Mouse (Mus musculus): ENCODE results near the gene Mymx. TPM values are rescaled to one million over a fixed set of nuclear protein-coding genes. Genes with fewer than 3 reads are reported as not detected.

The Mymx gene
- polyA plus RNA-seq (2015; fragmentation: Nextera tagmentation; extraction: Ambion mirVana), result 0.40 and 1.3 TPM in 2 replicates

GRCm38 (mm10) chr17:45601877-45602304, at the start of gene Mymx:
TSS of gene Mymx (minus strand) at chr17:45602102.
- no peak within 1 kb of the TSS for H3K4me3 ChIP-seq (replicated peaks)
- peaks cover 25% of the 10 kb centered on the region for H3K4me1 ChIP-seq
- no peaks in the 10 kb centered on the region for H3K9me3 ChIP-seq
- H3K9ac ChIP-seq, result no peak within 1 kb of the TSS
- no peak for ATAC-seq (ENCODE audit: insufficient read depth, low FRiP score, low read depth)
- no peaks in the 10 kb centered on the region for H3K36me3 ChIP-seq
- H3K27me3 ChIP-seq (replicated peaks), result no peaks in the 10 kb centered on the region
- H3K27ac ChIP-seq, result no peak within 1 kb of the TSS
- H3K4me2 ChIP-seq, result 0 out of 2 replicates have a peak within 1 kb of the TSS, but pooled peaks have one; percentile 17
- 52% methylated on average over 6 of the region's 6 CpGs for WGBS

- no peak overlapping the region for H3K4me3 ChIP-seq (replicated peaks)
- 91% methylated on average over 4 of the region's 4 CpGs for WGBS
- no peak overlapping the region for H3K4me2 ChIP-seq
- no peak for ATAC-seq (ENCODE audit: insufficient read depth, low FRiP score, low read depth)
- no peaks in the 10 kb centered on the region for H3K27me3 ChIP-seq (replicated peaks)
- H3K36me3 ChIP-seq, result no peaks in the 10 kb centered on the region
- no peaks in the 10 kb centered on the region; the same call in 1 of the 2 replicates for H3K4me1 ChIP-seq
- no peak overlapping the region for H3K27ac ChIP-seq
- H3K9ac ChIP-seq, result no peak overlapping the region
- H3K9me3 ChIP-seq, result no peaks in the 10 kb centered on the region
These were observed 42.3 kb upstream of the Mymx start for GRCm38 (mm10) chr17:45644185-45644584.

- H3K27ac ChIP-seq, result no peak overlapping the region
- ATAC-seq (ENCODE audit: insufficient read depth, low FRiP score, low read depth), result no peak
These were observed 40.8 kb upstream of the Mymx start for GRCm38 (mm10) chr17:45642701-45643100.

GRCm38 (mm10) chr17:45641981-45642380, 40.1 kb upstream of the Mymx start:
- Histone ChIP-seq H3K4me1 (no peaks in the 10 kb centered on the region; the same call in 1 of the 2 replicates), H3K9ac (no peak overlapping the region), H3K9me3 (no peaks in the 10 kb centered on the region), H3K4me2 (no peak overlapping the region), H3K4me3 (replicated peaks) (no peak overlapping the region), H3K27me3 (replicated peaks) (no peaks in the 10 kb centered on the region), H3K27ac (no peak overlapping the region), H3K36me3 (no peaks in the 10 kb centered on the region)
- ATAC-seq (ENCODE audit: insufficient read depth, low FRiP score, low read depth), result no peak
- WGBS, result 83% methylated on average over 8 of the region's 8 CpGs

More at GRCm38 (mm10) chr17:45642701-45643100, 40.8 kb upstream of the Mymx start:
- no peak overlapping the region for H3K4me2 ChIP-seq
- 24% methylated on average over 12 of the region's 12 CpGs for WGBS
- H3K36me3 ChIP-seq, result no peaks in the 10 kb centered on the region
- no peak overlapping the region for H3K9ac ChIP-seq
- H3K4me1 ChIP-seq, result no peaks in the 10 kb centered on the region; the same call in 1 of the 2 replicates
- no peak overlapping the region for H3K4me3 ChIP-seq (replicated peaks)
- H3K27me3 ChIP-seq (replicated peaks), result no peaks in the 10 kb centered on the region
- no peaks in the 10 kb centered on the region for H3K9me3 ChIP-seq

- H3K4me3 ChIP-seq (replicated peaks), result no peak overlapping the region
- ATAC-seq (ENCODE audit: insufficient read depth, low FRiP score, low read depth), result no peak
- no peak overlapping the region for H3K4me2 ChIP-seq
- no peaks in the 10 kb centered on the region for H3K9me3 ChIP-seq
- H3K36me3 ChIP-seq, result no peaks in the 10 kb centered on the region
- no peak overlapping the region for H3K27ac ChIP-seq
- H3K4me1 ChIP-seq, result no peaks in the 10 kb centered on the region; the same call in 1 of the 2 replicates
- H3K27me3 ChIP-seq (replicated peaks), result no peaks in the 10 kb centered on the region
- H3K9ac ChIP-seq, result no peak overlapping the region
- WGBS, result 78% methylated on average over 16 of the region's 16 CpGs
These were observed 36.8 kb upstream of the Mymx start for GRCm38 (mm10) chr17:45638596-45639295.

- ATAC-seq (ENCODE audit: insufficient read depth, low FRiP score, low read depth), result no peak
- WGBS, result 77% methylated on average over 5 of the region's 5 CpGs
These were observed 32.1 kb upstream of the Mymx start for GRCm38 (mm10) chr17:45634033-45634432.

GRCm38 (mm10) chr17:45631940-45632339, 30.0 kb upstream of the Mymx start:
- Histone ChIP-seq H3K4me2 (no peak overlapping the region), H3K36me3 (no peaks in the 10 kb centered on the region), H3K4me3 (replicated peaks) (no peak overlapping the region), H3K9me3 (no peaks in the 10 kb centered on the region), H3K9ac (no peak overlapping the region), H3K27ac (no peak overlapping the region), H3K27me3 (replicated peaks) (no peaks in the 10 kb centered on the region), H3K4me1 (peaks cover 13% of the 10 kb centered on the region)
- 69% methylated on average over 6 of the region's 6 CpGs for WGBS
- ATAC-seq (ENCODE audit: insufficient read depth, low FRiP score, low read depth), result no peak

More at GRCm38 (mm10) chr17:45634033-45634432, 32.1 kb upstream of the Mymx start:
- Histone ChIP-seq H3K9me3 (no peaks in the 10 kb centered on the region), H3K4me3 (replicated peaks) (no peak overlapping the region), H3K27me3 (replicated peaks) (no peaks in the 10 kb centered on the region), H3K36me3 (no peaks in the 10 kb centered on the region), H3K4me1 (peaks cover 13% of the 10 kb centered on the region), H3K27ac (no peak overlapping the region), H3K9ac (no peak overlapping the region), H3K4me2 (no peak overlapping the region)

- Histone ChIP-seq H3K4me1 (peaks cover 19% of the 10 kb centered on the region), H3K9ac (no peak overlapping the region), H3K4me3 (replicated peaks) (no peak overlapping the region), H3K27ac (no peak overlapping the region), H3K27me3 (replicated peaks) (no peaks in the 10 kb centered on the region), H3K4me2 (peak overlapping the region; percentile 65; the same call in 1 of the 2 replicates), H3K36me3 (no peaks in the 10 kb centered on the region), H3K9me3 (no peaks in the 10 kb centered on the region)
- ATAC-seq (ENCODE audit: insufficient read depth, low FRiP score, low read depth), result no peak
- WGBS, result 55% methylated on average over 3 of the region's 3 CpGs
These were observed 29.1 kb upstream of the Mymx start for GRCm38 (mm10) chr17:45630992-45631391.

- Histone ChIP-seq H3K9me3 (no peaks in the 10 kb centered on the region), H3K4me3 (replicated peaks) (peak overlapping the region; percentile 39), H3K36me3 (no peaks in the 10 kb centered on the region), H3K4me2 (peak overlapping the region; percentile 65), H3K27me3 (replicated peaks) (no peaks in the 10 kb centered on the region), H3K9ac (no peak overlapping the region; the same call in 1 of the 2 replicates), H3K4me1 (peaks cover 19% of the 10 kb centered on the region), H3K27ac (peak overlapping the region; percentile 60)
- 3% methylated on average over 34 of the region's 34 CpGs for WGBS
- ATAC-seq (ENCODE audit: insufficient read depth, low FRiP score, low read depth), result peak; percentile 64
These were observed 28.2 kb upstream of the Mymx start for GRCm38 (mm10) chr17:45629861-45630694.

GRCm38 (mm10) chr17:45628885-45629855, 27.3 kb upstream of the Mymx start:
- WGBS, result 39% methylated on average over 13 of the region's 13 CpGs
- ATAC-seq (ENCODE audit: insufficient read depth, low FRiP score, low read depth), result no peak
- Histone ChIP-seq H3K27me3 (replicated peaks) (no peaks in the 10 kb centered on the region), H3K9ac (no peak overlapping the region; the same call in 1 of the 2 replicates), H3K4me3 (replicated peaks) (no peak overlapping the region), H3K9me3 (no peaks in the 10 kb centered on the region), H3K4me2 (peak overlapping the region; percentile 65), H3K4me1 (peaks cover 19% of the 10 kb centered on the region), H3K36me3 (no peaks in the 10 kb centered on the region), H3K27ac (peak overlapping the region; percentile 53)

GRCm38 (mm10) chr17:45628160-45628559, 26.3 kb upstream of the Mymx start:
- Histone ChIP-seq H3K27me3 (replicated peaks) (no peaks in the 10 kb centered on the region), H3K27ac (no peak overlapping the region), H3K36me3 (no peaks in the 10 kb centered on the region), H3K4me3 (replicated peaks) (no peak overlapping the region), H3K9ac (no peak overlapping the region), H3K9me3 (no peaks in the 10 kb centered on the region), H3K4me2 (no peak overlapping the region), H3K4me1 (peaks cover 19% of the 10 kb centered on the region)
- 48% methylated on average over 3 of the region's 3 CpGs for WGBS
- no peak for ATAC-seq (ENCODE audit: insufficient read depth, low FRiP score, low read depth)
